Mouse (Mus musculus) forebrain, postnatal 0 days (tissue): ENCODE data around the gene Fcrlb. TPM values are rescaled to one million over a fixed set of nuclear protein-coding genes. Genes with fewer than 3 reads are reported as not detected.
"Not testable (repeated sequence)": the region's sequence is repeated elsewhere in the genome, so short reads cannot be mapped to it uniquely, and the experiment has no call there.

Source experiments
- ATAC-seq: fragments of 200-750 bp; cut with Nextera tagmentation; 2 replicates; pipeline ENCODE4 v1.8.0; 2017; ENCODE audit warnings: mild to moderate bottlenecking, moderate library complexity
- DNase-seq: peaks from one replicate; pipeline ENCODE4 v3.0.0-alpha.2; 2015
- H3K27ac ChIP-seq: fragments of 300-500 bp; sonication (generic); 2 replicates; pipeline ENCODE4 v1.5.1; 2014; ENCODE audit warnings: low read depth, mild to moderate bottlenecking, antibody characterized with exemption, low read length, moderate library complexity, mixed read lengths
- H3K27me3 ChIP-seq: fragments of 300-500 bp; sonication (generic); 2 replicates; pipeline ENCODE4 v1.6.1; 2014; ENCODE audit warnings: mild to moderate bottlenecking, low read length, mixed read lengths; ENCODE audit not compliant: insufficient read depth
- H3K36me3 ChIP-seq: fragments of 300-500 bp; sonication (generic); 2 replicates; pipeline ENCODE4 v1.6.1; 2014; ENCODE audit warnings: mild to moderate bottlenecking, moderate library complexity; ENCODE audit not compliant: insufficient read depth
- H3K4me1 ChIP-seq: fragments of 300-500 bp; sonication (generic); 2 replicates; pipeline ENCODE4 v1.6.1; 2014; ENCODE audit warnings: antibody characterized with exemption; ENCODE audit not compliant: insufficient read depth
- H3K4me2 ChIP-seq: fragments of 300-500 bp; sonication (generic); 2 replicates; pipeline ENCODE4 v1.6.1; 2014; ENCODE audit warnings: low read depth, mild to moderate bottlenecking, moderate library complexity
- H3K4me3 ChIP-seq: fragments of 300-500 bp; sonication (generic); 2 replicates; pipeline ENCODE4 v1.5.1; 2014; ENCODE audit warnings: low read depth, low read length, mixed read lengths
- H3K9ac ChIP-seq: fragments of 300-500 bp; sonication (generic); 2 replicates; pipeline ENCODE4 v1.6.1; 2014; ENCODE audit warnings: mild to moderate bottlenecking
- H3K9me3 ChIP-seq: fragments of 300-500 bp; sonication (generic); 2 replicates; pipeline ENCODE4 v1.6.1; 2016; ENCODE audit warnings: low read length
- CTCF ChIP-seq: sonication (generic); IDR thresholded peaks from 2 replicates; pipeline ENCODE4 v1.5.1; 2016; ENCODE audit warnings: antibody characterized with exemption, control low read depth, low read depth
- WGBS: fragments of 180-500 bp; shearing (Covaris S2); extraction: QIAGEN DNeasy Blood & Tissue Kit; methylation state at CpG from one replicate; pipeline ENCODE4 v1.1.7; 2014; 5-methylcytosine and 5-hydroxymethylcytosine counted together
- polyA plus RNA-seq: library from polyadenylated mRNA; unstranded; fragments of >200 nt; fragmentation: Nextera tagmentation; extraction: Ambion mirVana; gene quantifications from 2 replicates; pipeline ENCODE4 v1.2.1, GENCODE M21; 2015
- total RNA-seq: library from RNA; depleted of rRNA; stranded (reverse); fragments of >200 nt; gene quantifications from 2 replicates; pipeline ENCODE4 v1.2.3, GENCODE M21; 2014; rRNA removed

The Fcrlb gene
- total RNA-seq (not detected in 2 replicates), polyA plus RNA-seq (0.40 and 1.1 TPM in 2 replicates)

GRCm38 (mm10) chr1:170912891-170913615 is at the start of gene Fcrlb:
Gene Fcrlb, minus strand, starts transcription at chr1:170912941.
- H3K4me2 ChIP-seq, result no peak within 1 kb of the TSS
- H3K9me3 ChIP-seq, result no peaks in the 10 kb centered on the region
- H3K27me3 ChIP-seq, result peaks cover 19% of the 10 kb centered on the region
- ATAC-seq, result no peak
- H3K4me1 ChIP-seq, result no peaks in the 10 kb centered on the region; the same call in 1 of the 2 replicates
- no peak within 1 kb of the TSS for H3K4me3 ChIP-seq
- WGBS, result 58% methylated on average over 5 of the region's 5 CpGs
- H3K9ac ChIP-seq, result no peak within 1 kb of the TSS
- H3K36me3 ChIP-seq, result no peaks in the 10 kb centered on the region
- H3K27ac ChIP-seq, result no peak within 1 kb of the TSS
- TF ChIP-seq CTCF, result no peak
- no peak for DNase-seq

- no peaks in the 10 kb centered on the region for H3K4me1 ChIP-seq
- no peak overlapping the region for H3K9ac ChIP-seq
- no peak overlapping the region for H3K4me3 ChIP-seq
- H3K27ac ChIP-seq, result no peak overlapping the region
- WGBS, result 67% methylated on average over 2 of the region's 2 CpGs
- no peaks in the 10 kb centered on the region for H3K9me3 ChIP-seq
- no peak for DNase-seq
- TF ChIP-seq CTCF, result no peak
- H3K27me3 ChIP-seq, result no peaks in the 10 kb centered on the region
- H3K36me3 ChIP-seq, result no peaks in the 10 kb centered on the region
- no peak for ATAC-seq
- H3K4me2 ChIP-seq, result no peak overlapping the region
Observed at GRCm38 (mm10) chr1:170962301-170962700, 49.6 kb upstream of the Fcrlb start.

GRCm38 (mm10) chr1:170961101-170961500 is 48.4 kb upstream of the Fcrlb start:
- H3K9me3 ChIP-seq, result no peaks in the 10 kb centered on the region
- DNase-seq, result no peak
- TF ChIP-seq CTCF, result no peak
- no peak overlapping the region for H3K27ac ChIP-seq
- ATAC-seq, result no peak
- no peak overlapping the region for H3K9ac ChIP-seq
- no peaks in the 10 kb centered on the region for H3K27me3 ChIP-seq
- H3K4me2 ChIP-seq, result no peak overlapping the region
- no peak overlapping the region for H3K4me3 ChIP-seq
- H3K4me1 ChIP-seq, result no peaks in the 10 kb centered on the region
- 80% methylated on average over 6 of the region's 6 CpGs for WGBS
- no peaks in the 10 kb centered on the region for H3K36me3 ChIP-seq

- Histone ChIP-seq H3K4me2 (no peak overlapping the region), H3K27ac (no peak overlapping the region), H3K36me3 (no peaks in the 10 kb centered on the region), H3K9ac (no peak overlapping the region), H3K4me1 (no peaks in the 10 kb centered on the region), H3K9me3 (no peaks in the 10 kb centered on the region), H3K27me3 (no peaks in the 10 kb centered on the region), H3K4me3 (no peak overlapping the region)
- DNase-seq (no peak), ATAC-seq (no peak)
- no peak for TF ChIP-seq CTCF
- 74% methylated on average over 2 of the region's 2 CpGs for WGBS
Observed at GRCm38 (mm10) chr1:170959791-170960190, 47.0 kb upstream of the Fcrlb start.

- no peaks in the 10 kb centered on the region for H3K4me1 ChIP-seq
- no peak for DNase-seq
- no peak overlapping the region for H3K9ac ChIP-seq
- H3K4me3 ChIP-seq, result no peak overlapping the region
- no peaks in the 10 kb centered on the region for H3K27me3 ChIP-seq
- WGBS, result 60% methylated on average over 3 of the region's 3 CpGs
- no peak for ATAC-seq
- no peak for TF ChIP-seq CTCF
- H3K27ac ChIP-seq, result no peak overlapping the region
- H3K9me3 ChIP-seq, result no peaks in the 10 kb centered on the region
- H3K4me2 ChIP-seq, result no peak overlapping the region
- H3K36me3 ChIP-seq, result no peaks in the 10 kb centered on the region
Observed at GRCm38 (mm10) chr1:170958225-170958624, 45.5 kb upstream of the Fcrlb start.

GRCm38 (mm10) chr1:170953192-170953591 is 40.5 kb upstream of the Fcrlb start:
- no peak overlapping the region for H3K27ac ChIP-seq
- no peaks in the 10 kb centered on the region for H3K4me1 ChIP-seq
- no peak overlapping the region for H3K4me3 ChIP-seq
- TF ChIP-seq CTCF, result no peak
- no peak for ATAC-seq
- 85% methylated on average over 2 of the region's 2 CpGs for WGBS
- H3K4me2 ChIP-seq, result no peak overlapping the region
- H3K27me3 ChIP-seq, result no peaks in the 10 kb centered on the region
- no peaks in the 10 kb centered on the region for H3K9me3 ChIP-seq
- no peak for DNase-seq
- H3K36me3 ChIP-seq, result no peaks in the 10 kb centered on the region
- no peak overlapping the region for H3K9ac ChIP-seq

- DNase-seq, result no peak
- Histone ChIP-seq H3K36me3 (no peaks in the 10 kb centered on the region), H3K4me1 (no peaks in the 10 kb centered on the region), H3K4me2 (no peak overlapping the region), H3K27ac (no peak overlapping the region), H3K4me3 (no peak overlapping the region), H3K9ac (no peak overlapping the region), H3K27me3 (no peaks in the 10 kb centered on the region), H3K9me3 (no peaks in the 10 kb centered on the region)
- no peak for ATAC-seq
- 82% methylated on average over 3 of the region's 3 CpGs for WGBS
- TF ChIP-seq CTCF, result no peak
Observed at GRCm38 (mm10) chr1:170950772-170951171, 38.0 kb upstream of the Fcrlb start.

- not testable (repeated sequence) for H3K36me3 ChIP-seq
Observed at GRCm38 (mm10) chr1:170944908-170945307, 32.2 kb upstream of the Fcrlb start.

GRCm38 (mm10) chr1:170944151-170944550 is 31.4 kb upstream of the Fcrlb start:
- DNase-seq, ATAC-seq, H3K27ac ChIP-seq, H3K4me1 ChIP-seq, H3K36me3 ChIP-seq, H3K4me3 ChIP-seq, H3K4me2 ChIP-seq, H3K27me3 ChIP-seq, H3K9me3 ChIP-seq, H3K9ac ChIP-seq: not testable (repeated sequence)
- 94% methylated on average over 9 of the region's 9 CpGs for WGBS

More at GRCm38 (mm10) chr1:170944908-170945307, 32.2 kb upstream of the Fcrlb start:
- not testable (repeated sequence) for DNase-seq, ATAC-seq, H3K4me1 ChIP-seq, H3K9me3 ChIP-seq, H3K27ac ChIP-seq, H3K27me3 ChIP-seq, H3K4me3 ChIP-seq, H3K4me2 ChIP-seq, H3K9ac ChIP-seq
- 94% methylated on average over 3 of the region's 9 CpGs for WGBS
